Mouse (Mus musculus): Measurements from ENCODE around the gene Gm11733.
A peak's percentile ranks its signal among the peaks of the same experiment; 100 is the strongest.

Gene Gm11733

GRCm38 (mm10) chr11:117535491-117536304 is 51.5 kb downstream of the Gm11733 start:
- DNase-seq (ENCODE audit: low spot score), result peak; percentile 65

GRCm38 (mm10) chr11:117536586-117536985 is 52.4 kb downstream of the Gm11733 start:
- DNase-seq (ENCODE audit: low spot score), result peak; percentile 84

All from MN1 (cell line).